Mouse (Mus musculus) hindbrain, embryonic 10.5 days (tissue): Measurements from ENCODE around the gene Dlg5. TPM values are rescaled to one million over a fixed set of nuclear protein-coding genes. Genes with fewer than 3 reads are reported as not detected.

Source experiments
- DNase-seq: peaks from one replicate; pipeline ENCODE4 v3.0.0-alpha.2; 2017; ENCODE audit warnings: low spot score
- H3K27ac ChIP-seq: fragments of 300-500 bp; sonication (generic); 2 replicates; pipeline ENCODE4 v1.5.1; 2016; ENCODE audit warnings: mild to moderate bottlenecking, moderate library complexity
- H3K27me3 ChIP-seq: fragments of 300-500 bp; sonication (generic); 2 replicates; pipeline ENCODE4 v1.6.1; 2016; ENCODE audit warnings: mild to moderate bottlenecking; ENCODE audit not compliant: poor library complexity, insufficient read depth, severe bottlenecking
- H3K36me3 ChIP-seq: fragments of 300-500 bp; sonication (generic); 2 replicates; pipeline ENCODE4 v1.6.1; 2016; ENCODE audit warnings: mild to moderate bottlenecking, moderate library complexity
- H3K4me1 ChIP-seq: fragments of 300-500 bp; sonication (generic); replicated peaks from 2 replicates; pipeline ENCODE4 v1.6.1; 2016; ENCODE audit warnings: mild to moderate bottlenecking
- H3K4me3 ChIP-seq: fragments of 300-500 bp; sonication (generic); 2 replicates; pipeline ENCODE4 v1.5.1; 2016; ENCODE audit warnings: mild to moderate bottlenecking, moderate library complexity
- H3K9me3 ChIP-seq: fragments of 300-500 bp; sonication (generic); 2 replicates; pipeline ENCODE4 v1.6.1; 2016; ENCODE audit warnings: mild to moderate bottlenecking, moderate library complexity
- WGBS: fragments of 180-500 bp; shearing (Covaris S2); methylation state at CpG from one replicate; pipeline ENCODE4 v1.1.7; 2016; 5-methylcytosine and 5-hydroxymethylcytosine counted together
- polyA plus RNA-seq: library from polyadenylated mRNA; unstranded; fragments of >200 nt; fragmentation: Nextera tagmentation; extraction: Ambion mirVana; gene quantifications from 2 replicates; pipeline ENCODE4 v1.2.1, GENCODE M21; 2016

Dlg5 gene
- polyA plus RNA-seq, 1 experiment from 2014 or later = 12.7 TPM

GRCm38 (mm10) chr14:24133801-24134200, 111.9 kb downstream of the Dlg5 start:
- DNase-seq = no peak
- H3K9me3 ChIP-seq = no peaks in the 10 kb centered on the region
- no peaks in the 10 kb centered on the region for H3K4me1 ChIP-seq
- no peaks in the 10 kb centered on the region for H3K27me3 ChIP-seq
- no peak overlapping the region for H3K4me3 ChIP-seq
- no peak overlapping the region for H3K27ac ChIP-seq
- 90% methylated on average over 8 of the region's 8 CpGs for WGBS
- H3K36me3 ChIP-seq = peaks cover 50% of the 10 kb centered on the region

- WGBS = 54% methylated on average over 4 of the region's 4 CpGs
- H3K36me3 ChIP-seq = peaks cover 33% of the 10 kb centered on the region
- no peak overlapping the region for H3K27ac ChIP-seq
Measured at GRCm38 (mm10) chr14:24132092-24132491, 113.6 kb downstream of the Dlg5 start.

GRCm38 (mm10) chr14:24125069-24125468, 120.7 kb downstream of the Dlg5 start:
- 80% methylated on average over 2 of the region's 2 CpGs for WGBS
- no peak for DNase-seq
- Histone ChIP-seq H3K4me1 (no peaks in the 10 kb centered on the region), H3K4me3 (no peak overlapping the region), H3K27me3 (no peaks in the 10 kb centered on the region), H3K27ac (no peak overlapping the region), H3K36me3 (no peaks in the 10 kb centered on the region), H3K9me3 (no peaks in the 10 kb centered on the region)

More at GRCm38 (mm10) chr14:24132092-24132491, 113.6 kb downstream of the Dlg5 start:
- no peaks in the 10 kb centered on the region for H3K9me3 ChIP-seq
- peak; percentile 38 for DNase-seq
- no peaks in the 10 kb centered on the region for H3K27me3 ChIP-seq
- no peaks in the 10 kb centered on the region for H3K4me1 ChIP-seq
- H3K4me3 ChIP-seq = no peak overlapping the region

GRCm38 (mm10) chr14:24124171-24124570, 121.5 kb downstream of the Dlg5 start:
- Histone ChIP-seq H3K36me3 (no peaks in the 10 kb centered on the region), H3K4me3 (no peak overlapping the region), H3K4me1 (no peaks in the 10 kb centered on the region), H3K27ac (no peak overlapping the region), H3K9me3 (no peaks in the 10 kb centered on the region), H3K27me3 (no peaks in the 10 kb centered on the region)
- WGBS = 76% methylated on average over 1 of the region's 1 CpGs
- DNase-seq = no peak

- no peak overlapping the region for H3K4me3 ChIP-seq
- no peaks in the 10 kb centered on the region for H3K9me3 ChIP-seq
- DNase-seq = no peak
- H3K27me3 ChIP-seq = no peaks in the 10 kb centered on the region
- H3K4me1 ChIP-seq = no peaks in the 10 kb centered on the region
- WGBS = 82% methylated on average over 2 of the region's 2 CpGs
- no peaks in the 10 kb centered on the region for H3K36me3 ChIP-seq
- no peak overlapping the region for H3K27ac ChIP-seq
Measured at GRCm38 (mm10) chr14:24106734-24107133, 139.0 kb downstream of the Dlg5 start.

- Histone ChIP-seq H3K9me3 (no peaks in the 10 kb centered on the region), H3K27me3 (no peaks in the 10 kb centered on the region), H3K27ac (no peak overlapping the region), H3K4me3 (no peak overlapping the region), H3K4me1 (no peaks in the 10 kb centered on the region), H3K36me3 (no peaks in the 10 kb centered on the region)
- 88% methylated on average over 4 of the region's 4 CpGs for WGBS
- DNase-seq = no peak
Measured at GRCm38 (mm10) chr14:24098828-24099227, 146.9 kb downstream of the Dlg5 start.

- Histone ChIP-seq H3K27ac (no peak overlapping the region), H3K4me1 (no peaks in the 10 kb centered on the region), H3K36me3 (no peaks in the 10 kb centered on the region), H3K27me3 (no peaks in the 10 kb centered on the region), H3K9me3 (no peaks in the 10 kb centered on the region), H3K4me3 (no peak overlapping the region)
- no peak for DNase-seq
- 93% methylated on average over 1 of the region's 1 CpGs for WGBS
Measured at GRCm38 (mm10) chr14:24094656-24095055, 151.1 kb downstream of the Dlg5 start.

GRCm38 (mm10) chr14:24093221-24093620, 152.5 kb downstream of the Dlg5 start:
- Histone ChIP-seq H3K4me1 (no peaks in the 10 kb centered on the region), H3K9me3 (no peaks in the 10 kb centered on the region), H3K27me3 (no peaks in the 10 kb centered on the region), H3K36me3 (no peaks in the 10 kb centered on the region), H3K27ac (no peak overlapping the region), H3K4me3 (no peak overlapping the region)
- no peak for DNase-seq
- 94% methylated on average over 4 of the region's 4 CpGs for WGBS

GRCm38 (mm10) chr14:24092391-24092790, 153.3 kb downstream of the Dlg5 start:
- Histone ChIP-seq H3K27ac (no peak overlapping the region), H3K36me3 (no peaks in the 10 kb centered on the region), H3K4me3 (no peak overlapping the region), H3K9me3 (no peaks in the 10 kb centered on the region), H3K4me1 (no peaks in the 10 kb centered on the region), H3K27me3 (no peaks in the 10 kb centered on the region)
- DNase-seq = no peak
- 88% methylated on average over 3 of the region's 3 CpGs for WGBS

- no peaks in the 10 kb centered on the region for H3K4me1 ChIP-seq
- H3K36me3 ChIP-seq = no peaks in the 10 kb centered on the region
- DNase-seq = no peak
- H3K27me3 ChIP-seq = no peaks in the 10 kb centered on the region
- H3K4me3 ChIP-seq = no peak overlapping the region
- H3K27ac ChIP-seq = no peak overlapping the region
- WGBS = 84% methylated on average over 1 of the region's 1 CpGs
- H3K9me3 ChIP-seq = no peaks in the 10 kb centered on the region
Measured at GRCm38 (mm10) chr14:24090790-24091189, 154.9 kb downstream of the Dlg5 start.

GRCm38 (mm10) chr14:24089181-24089580, 156.5 kb downstream of the Dlg5 start:
- Histone ChIP-seq H3K9me3 (no peaks in the 10 kb centered on the region), H3K27ac (no peak overlapping the region), H3K27me3 (no peaks in the 10 kb centered on the region), H3K4me1 (no peaks in the 10 kb centered on the region), H3K4me3 (no peak overlapping the region), H3K36me3 (no peaks in the 10 kb centered on the region)
- no peak for DNase-seq
- WGBS = 83% methylated on average over 3 of the region's 3 CpGs

- H3K27ac ChIP-seq = no peak overlapping the region
- no peak for DNase-seq
- H3K9me3 ChIP-seq = no peaks in the 10 kb centered on the region
- H3K4me3 ChIP-seq = no peak overlapping the region
- H3K4me1 ChIP-seq = no peaks in the 10 kb centered on the region; the same call in 1 of the 2 replicates
- no peaks in the 10 kb centered on the region for H3K36me3 ChIP-seq
- H3K27me3 ChIP-seq = no peaks in the 10 kb centered on the region
- WGBS = 91% methylated on average over 3 of the region's 3 CpGs
Measured at GRCm38 (mm10) chr14:24087430-24087829, 158.3 kb downstream of the Dlg5 start.

GRCm38 (mm10) chr14:24086481-24086880, 159.2 kb downstream of the Dlg5 start:
- Histone ChIP-seq H3K36me3 (no peaks in the 10 kb centered on the region), H3K27ac (no peak overlapping the region), H3K4me3 (no peak overlapping the region), H3K9me3 (no peaks in the 10 kb centered on the region), H3K27me3 (no peaks in the 10 kb centered on the region), H3K4me1 (peaks cover 9% of the 10 kb centered on the region)
- 82% methylated on average over 5 of the region's 5 CpGs for WGBS
- DNase-seq = no peak
